Mouse (Mus musculus): Measurements from ENCODE around the gene Il21r. TPM values are rescaled to one million over a fixed set of nuclear protein-coding genes. Genes with fewer than 3 reads are reported as not detected.

Il21r gene
- total RNA-seq, 2 experiments from 2014 or later = 0.40 to 0.74 TPM

DNA sequence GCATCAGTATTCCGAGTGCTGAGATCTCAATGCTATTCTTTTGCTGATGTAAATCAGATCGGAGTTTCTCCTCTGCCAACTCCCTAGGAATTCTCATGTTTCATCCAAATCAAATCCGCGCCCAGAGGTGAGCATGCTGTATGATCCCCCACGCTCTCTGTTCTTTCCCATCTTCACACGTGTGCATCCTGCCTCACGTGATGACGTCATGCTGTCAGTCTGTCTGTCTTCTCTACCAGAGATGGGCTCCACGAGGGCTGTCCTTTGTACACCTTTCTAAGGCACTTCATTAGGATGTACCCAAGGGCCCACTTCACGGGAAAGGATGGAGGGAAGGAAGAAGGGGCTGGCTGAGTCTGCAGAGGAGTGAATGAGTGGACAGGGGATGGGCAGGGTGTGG lies 3.1 kb upstream of the Il21r start:
- DNase-seq (ENCODE audit: low spot score in 2 of 2) = no peak

DNA sequence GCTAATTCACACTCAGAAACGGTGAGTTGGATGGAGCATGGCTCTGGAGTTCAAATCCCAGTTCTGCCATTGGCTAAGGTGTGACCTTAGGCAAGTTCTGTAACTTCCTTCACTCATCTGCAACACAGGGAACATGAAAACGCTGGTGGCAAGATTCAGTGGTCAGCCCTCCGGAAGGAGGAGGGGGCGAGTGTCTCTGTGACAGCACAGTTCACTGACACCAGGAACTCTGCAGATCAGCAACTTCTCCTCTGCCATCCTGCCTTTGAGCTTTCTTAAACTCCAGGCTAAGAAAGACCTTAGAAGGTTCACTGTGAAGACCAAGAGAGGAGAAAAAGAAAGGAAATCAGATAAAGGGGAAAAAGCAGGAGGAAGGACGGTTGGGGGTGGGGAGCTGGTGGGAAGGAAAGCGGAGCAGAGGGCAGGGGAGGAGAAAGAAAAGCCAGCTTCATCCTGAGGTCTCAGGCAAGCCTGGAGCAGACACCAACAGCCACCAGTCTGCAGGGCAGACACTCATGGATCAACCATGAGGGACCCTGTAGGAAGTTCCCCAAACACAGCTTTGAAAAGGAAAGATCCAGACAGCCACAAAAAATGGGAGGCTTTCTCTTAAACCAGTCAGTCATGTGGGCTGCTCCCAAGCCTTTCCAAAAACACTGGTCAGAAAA lies 2.5 kb upstream of the Il21r start:
- no peak for DNase-seq (ENCODE audit: low spot score in 2 of 2)

DNA sequence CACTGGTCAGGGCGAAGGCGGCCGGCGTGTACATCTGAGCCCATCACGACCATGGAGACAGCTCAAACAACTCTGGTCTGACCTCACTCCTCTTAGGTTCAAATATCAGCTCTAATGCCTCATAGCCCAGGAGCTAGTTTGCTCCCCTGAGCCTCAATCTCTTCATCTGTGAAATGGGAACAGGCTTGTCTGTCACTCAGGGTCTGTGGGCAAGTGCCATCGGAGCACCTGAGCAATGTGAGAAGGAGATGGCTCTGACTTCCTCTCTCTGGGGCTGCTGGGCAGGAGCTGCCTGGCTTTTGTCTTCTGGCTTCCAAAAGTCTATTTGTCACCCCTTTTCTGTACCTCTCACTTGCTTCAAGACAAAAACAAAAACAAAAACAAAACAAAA lies 2.0 kb upstream of the Il21r start:
- DNase-seq (ENCODE audit: low spot score in 2 of 2) = no peak

DNA sequence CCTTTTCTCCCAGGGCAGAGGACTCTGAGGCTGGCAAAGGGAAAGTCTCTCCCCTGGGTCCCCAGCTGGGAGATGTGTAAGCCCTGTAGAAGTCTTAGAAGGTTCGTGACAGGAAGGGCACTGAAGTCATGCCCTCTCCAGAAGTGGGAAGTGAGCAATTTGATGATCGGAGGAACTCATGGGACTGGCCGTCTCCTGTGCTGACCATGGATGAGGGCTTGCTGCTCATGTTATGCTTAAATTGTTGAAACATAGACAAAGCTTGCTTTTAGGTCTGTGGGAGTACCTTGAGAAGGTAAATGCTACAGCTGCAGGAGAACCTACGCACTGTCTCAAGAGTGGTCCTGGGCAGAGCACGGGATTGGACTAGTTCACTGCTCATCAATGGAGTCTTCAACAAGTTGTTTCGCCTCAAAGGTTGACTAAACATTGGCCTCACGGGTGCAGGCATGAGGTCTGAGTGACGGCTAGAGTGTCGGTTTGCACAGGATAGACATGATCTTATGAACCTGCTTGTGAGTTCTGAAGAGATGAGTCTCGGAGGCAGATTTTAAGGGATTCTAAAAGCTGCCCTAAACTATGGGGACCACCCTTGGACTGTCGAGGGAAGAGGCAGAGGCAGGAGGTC lies 1.3 kb upstream of the Il21r start:
- no peak for DNase-seq (ENCODE audit: low spot score in 2 of 2)

DNA sequence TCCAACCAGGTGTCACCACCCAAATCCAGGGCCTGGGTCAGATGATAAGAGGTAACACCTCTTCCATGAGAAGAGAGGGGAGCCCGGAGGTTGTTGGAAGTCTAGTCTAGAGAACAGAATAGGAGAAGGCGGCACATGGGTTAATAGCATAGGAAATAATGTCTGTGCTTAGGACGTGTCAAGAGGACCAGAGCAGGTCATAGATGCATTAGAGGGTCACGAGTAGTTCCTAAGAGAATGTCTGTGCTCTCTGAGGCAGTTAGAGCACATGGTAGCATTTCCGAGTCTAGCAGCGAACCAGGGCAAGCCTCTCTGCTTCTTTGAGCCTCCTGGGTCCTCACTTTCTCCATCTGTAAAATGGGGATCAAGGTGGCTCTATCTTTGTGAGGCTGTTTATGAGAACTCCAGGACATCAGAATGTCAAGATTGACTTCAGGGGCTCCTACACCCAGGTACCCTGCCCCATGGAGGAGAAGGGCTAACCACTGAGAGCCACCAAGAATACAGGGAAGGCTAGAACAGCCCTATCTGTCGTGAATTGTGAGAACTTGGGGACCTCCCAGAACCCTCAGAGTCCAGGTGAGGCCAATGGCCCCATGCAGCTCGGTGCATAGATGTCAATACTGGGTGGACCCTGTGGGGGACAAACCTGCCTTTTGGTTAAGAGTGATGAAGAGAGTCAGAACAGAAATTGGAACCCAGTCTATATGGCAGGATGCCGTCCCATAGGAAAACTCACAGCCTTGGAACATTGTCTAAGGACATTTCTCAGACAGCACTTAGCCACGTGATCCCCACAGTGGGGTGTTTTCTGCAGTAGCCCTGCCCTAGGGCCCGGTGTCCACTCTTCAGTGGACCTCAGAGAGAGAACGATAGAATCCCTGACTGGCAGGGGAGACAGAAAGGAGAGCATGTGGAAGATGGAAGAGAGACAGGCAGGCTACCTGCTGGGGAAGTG lies 1.4 kb downstream of the Il21r start:
- no peak for DNase-seq (ENCODE audit: low spot score in 2 of 2)

DNA sequence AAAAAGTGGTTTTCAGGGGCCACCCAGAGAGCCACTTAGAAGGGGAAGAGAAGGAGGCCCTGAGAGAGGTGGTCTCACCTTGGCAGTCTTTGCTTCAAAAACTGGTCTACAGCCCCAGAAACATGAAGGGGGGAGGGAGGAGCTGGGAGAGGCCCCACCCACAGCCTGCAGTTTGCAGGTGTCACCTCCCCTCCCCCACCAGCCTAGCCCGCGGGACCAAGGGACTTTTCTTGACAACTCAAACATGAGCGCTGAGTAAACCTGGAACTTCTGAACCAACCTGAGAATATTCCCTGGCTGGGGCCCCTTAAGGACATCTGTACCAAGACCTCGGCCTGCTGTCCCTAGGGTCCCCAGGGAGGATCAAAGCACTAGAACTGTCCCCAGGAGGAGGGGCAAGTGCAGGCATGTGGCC lies 2.5 kb downstream of the Il21r start:
- no peak for DNase-seq (ENCODE audit: low spot score in 2 of 2)

DNA sequence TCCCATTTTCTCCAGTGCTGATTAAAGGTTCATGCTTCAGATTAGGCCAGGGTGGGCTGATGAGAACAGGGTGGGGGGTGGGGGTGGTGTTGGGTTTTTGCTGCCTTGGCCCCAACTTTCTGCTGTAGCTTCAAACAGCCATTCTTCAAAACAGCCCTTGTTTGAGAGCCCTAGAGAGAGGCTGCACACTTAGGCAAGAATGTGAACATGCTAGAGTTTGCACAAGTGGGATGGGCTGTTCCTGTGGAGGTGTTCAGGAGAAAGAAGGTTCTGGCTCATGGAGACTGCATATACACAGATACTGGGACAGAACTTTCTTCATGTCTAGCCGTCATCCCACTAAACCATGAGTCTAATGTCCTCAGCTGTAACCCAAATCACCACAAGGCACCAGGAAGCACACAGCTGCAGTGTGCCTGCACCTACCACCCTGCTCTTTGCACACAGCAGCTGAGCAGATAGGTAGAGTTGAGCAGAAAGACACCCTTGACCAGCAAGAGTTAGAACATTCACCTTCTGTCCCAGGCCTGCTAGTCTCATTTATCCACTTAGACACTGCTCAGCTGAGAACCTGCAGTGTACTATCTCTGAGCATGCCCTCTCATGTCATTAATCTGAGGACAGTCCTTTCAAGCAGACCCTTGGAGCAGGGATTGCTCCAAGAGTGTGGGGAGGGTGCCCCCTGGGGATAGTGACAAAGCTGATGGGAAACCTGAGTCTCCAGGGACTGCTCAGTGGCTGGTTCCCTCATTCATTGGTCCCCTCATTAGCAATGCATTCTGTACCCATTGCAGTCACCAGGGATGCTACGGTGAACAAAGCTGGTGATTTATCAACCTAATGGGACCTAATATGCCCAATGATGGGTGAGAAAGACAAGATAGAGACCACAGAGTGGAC lies 3.3 kb downstream of the Il21r start:
- DNase-seq (ENCODE audit: low spot score in 2 of 2) = no peak

DNA sequence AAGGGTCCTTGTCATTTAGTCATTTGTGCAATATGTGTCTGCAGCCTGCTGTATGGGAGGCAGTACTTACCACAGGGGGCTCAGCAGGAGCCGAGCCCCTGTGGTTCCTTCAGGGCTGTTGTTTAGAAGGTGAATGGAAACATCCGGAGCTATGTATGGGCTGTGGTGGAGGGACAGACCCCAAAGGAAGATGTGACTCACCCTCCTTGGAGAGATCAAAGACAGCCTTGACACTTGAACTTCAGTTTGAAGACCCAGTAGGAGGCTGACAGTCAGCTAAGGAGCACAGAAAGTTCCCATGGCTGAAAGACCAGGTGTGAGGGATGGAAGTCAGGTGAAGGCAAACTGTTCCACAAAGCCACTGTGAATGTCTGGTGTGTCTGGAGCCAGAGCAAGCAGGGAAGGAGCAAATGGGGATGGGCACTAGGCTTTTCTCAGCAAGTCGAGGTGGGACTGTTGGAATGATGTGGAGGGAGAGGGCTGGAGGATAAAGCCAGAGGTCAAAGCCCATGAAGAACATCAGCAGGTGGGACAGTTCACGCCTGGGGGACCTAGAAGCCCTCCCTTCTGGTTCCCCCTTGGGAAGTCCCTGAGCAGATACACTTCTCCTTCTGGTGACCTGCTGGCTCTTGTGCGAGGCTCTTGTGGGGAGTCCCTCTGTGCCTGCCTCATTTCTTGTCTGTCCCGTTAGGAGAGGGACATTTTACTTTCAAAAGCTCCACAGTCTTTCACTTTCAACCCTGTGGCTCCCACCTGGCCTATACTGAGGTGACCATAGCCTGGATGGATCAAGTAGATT lies 4.4 kb downstream of the Il21r start:
- DNase-seq (ENCODE audit: low spot score in 2 of 2) = no peak

DNA sequence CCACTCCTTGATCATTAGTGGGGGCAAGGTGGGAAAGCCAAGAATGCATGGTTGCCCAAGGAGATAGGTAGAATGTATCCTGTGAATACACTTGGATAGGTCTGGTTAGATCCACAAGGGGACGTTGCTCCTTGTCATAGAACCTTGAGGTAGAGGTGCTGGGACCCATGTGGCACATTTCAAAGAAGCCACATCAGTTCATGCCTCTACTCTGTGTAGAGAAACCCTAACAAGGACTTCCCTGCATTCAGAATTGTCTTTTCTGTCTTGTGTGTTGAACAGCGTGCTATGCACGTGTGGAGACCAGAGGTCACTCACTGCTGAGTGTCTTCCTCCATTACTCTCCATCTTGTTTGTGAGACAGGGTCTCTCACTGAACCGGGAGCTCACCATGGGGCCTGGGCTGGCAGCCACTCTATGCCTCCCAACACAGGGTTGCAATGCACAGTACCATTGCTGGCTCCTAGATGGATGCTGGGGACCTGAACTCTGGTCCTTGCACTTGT lies 5.0 kb downstream of the Il21r start:
- DNase-seq (ENCODE audit: low spot score in 2 of 2) = no peak

DNA sequence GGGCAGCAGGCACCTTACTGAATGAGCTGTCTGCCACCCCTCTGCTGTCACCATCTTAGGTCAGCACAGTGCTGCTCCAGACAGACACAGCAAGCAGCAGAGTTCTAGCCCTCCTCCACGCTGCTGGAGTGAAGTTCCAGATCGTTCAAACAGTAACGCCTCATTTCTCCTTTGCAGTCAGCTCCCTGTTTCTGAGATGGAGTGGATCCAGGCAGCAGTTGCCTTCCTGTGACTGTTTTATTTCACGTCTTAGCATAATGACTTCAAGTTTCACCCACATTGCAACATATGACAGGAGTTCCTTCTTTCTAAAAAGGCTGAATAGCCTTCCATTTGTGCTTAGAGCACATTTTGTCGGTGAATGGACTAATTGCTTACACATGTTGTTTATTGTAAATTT lies 10.3 kb downstream of the Il21r start:
- DNase-seq (ENCODE audit: low spot score in 2 of 2) = no peak

DNA sequence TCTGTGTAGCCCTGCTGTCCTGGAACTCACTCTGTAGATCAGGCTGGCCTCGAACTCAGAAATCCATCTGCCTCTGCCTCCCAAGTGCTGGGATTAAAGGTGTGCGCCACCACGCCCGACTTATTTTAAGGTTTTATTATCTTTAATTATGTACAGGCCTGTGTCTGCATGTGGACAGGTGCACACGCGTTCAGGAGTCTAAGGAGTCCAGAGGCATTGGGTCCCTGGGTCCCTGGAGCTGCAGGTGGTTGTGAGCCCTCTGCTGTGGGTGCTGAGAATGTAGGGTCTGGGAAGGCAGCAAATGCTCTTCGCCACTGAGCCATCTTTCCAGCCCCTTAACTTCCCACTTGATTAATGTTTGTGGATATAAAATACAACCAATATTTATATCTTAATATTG lies 12.2 kb downstream of the Il21r start:
- no peak for DNase-seq (ENCODE audit: low spot score in 2 of 2)

DNA sequence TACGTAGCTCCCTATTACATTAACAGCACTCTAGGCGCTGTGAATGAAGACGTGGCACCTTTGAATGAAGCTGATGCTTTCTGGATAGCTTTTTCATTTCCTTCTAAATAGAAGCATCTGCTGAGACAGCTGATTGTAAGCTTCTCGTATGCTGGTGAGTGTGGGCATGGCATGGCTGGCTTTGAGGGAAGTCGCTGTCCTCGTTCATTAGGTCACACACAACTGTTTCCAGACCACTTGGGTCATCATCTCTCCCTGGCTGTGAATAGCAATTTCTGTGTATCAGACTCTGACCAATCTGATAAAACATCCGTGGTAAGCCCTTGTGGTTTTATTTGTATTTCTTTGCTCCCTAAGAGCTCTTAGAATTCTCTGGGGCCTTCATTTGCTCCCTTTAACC lies 14.8 kb downstream of the Il21r start:
- no peak for DNase-seq (ENCODE audit: low spot score in 2 of 2)

DNA sequence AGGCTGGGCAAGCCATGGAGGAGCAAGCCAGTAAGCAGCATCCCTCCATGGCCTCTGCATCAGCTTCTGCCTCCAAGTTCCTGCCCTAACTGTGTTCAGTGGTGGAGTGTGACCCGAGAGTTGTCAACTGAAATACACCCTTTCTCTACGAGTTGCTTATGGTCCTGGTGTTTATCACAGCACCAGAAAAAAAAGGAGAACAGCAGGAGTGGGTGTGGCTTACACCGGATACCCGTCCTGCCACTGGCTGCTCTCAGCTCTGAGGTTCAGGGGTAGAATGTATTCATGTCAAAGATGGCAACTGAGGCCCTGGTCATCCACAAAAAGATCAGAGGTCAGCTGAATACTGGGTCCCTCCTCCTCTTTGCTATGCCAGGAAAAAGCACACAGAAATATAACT lies 16.8 kb downstream of the Il21r start:
- no peak for DNase-seq (ENCODE audit: low spot score in 2 of 2)

DNA sequence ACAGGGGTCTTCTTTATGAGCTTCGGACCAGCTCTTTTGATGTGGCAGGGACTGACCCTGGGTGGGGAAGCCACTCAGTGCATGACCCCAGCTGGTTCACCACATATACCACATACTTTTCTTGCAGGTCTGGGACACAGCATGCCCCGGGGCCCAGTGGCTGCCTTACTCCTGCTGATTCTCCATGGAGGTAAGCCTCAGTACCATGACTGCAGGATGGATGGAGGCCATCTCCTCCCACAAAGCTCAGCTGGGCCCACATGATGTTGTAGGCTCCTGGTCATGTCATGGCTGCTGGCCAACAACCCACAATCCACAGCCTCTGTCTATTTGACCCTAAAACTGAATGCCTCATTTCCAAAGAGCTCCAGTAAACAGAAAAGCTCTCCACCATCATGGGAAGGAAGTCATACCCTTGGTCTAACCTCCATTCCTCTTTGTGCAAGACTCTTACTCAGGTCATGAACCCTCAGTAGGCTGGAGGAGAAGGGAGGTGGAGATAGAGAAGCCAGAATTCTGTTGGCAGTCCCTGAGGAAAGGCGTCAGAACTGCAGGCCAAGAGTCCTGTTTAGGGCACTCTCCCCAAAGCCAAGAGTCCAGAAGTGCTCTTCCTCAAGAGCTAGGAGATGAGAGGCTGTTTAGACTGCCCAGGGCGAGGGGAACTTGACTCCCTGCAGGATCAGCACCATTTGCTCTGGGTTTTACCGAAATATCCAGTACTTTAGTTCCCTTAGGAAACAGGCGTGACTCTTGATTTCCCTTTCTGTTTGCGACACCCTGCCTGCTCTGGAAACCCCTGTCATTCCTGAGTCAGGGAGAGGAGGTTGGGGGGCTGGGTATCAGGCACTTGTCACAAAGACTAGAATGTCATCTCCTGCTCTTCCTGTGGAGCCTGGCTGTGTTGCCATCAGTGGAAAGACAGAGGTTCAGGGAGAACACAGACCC lies 19.8 kb downstream of the Il21r start:
- no peak for DNase-seq (ENCODE audit: low spot score in 2 of 2)

DNA sequence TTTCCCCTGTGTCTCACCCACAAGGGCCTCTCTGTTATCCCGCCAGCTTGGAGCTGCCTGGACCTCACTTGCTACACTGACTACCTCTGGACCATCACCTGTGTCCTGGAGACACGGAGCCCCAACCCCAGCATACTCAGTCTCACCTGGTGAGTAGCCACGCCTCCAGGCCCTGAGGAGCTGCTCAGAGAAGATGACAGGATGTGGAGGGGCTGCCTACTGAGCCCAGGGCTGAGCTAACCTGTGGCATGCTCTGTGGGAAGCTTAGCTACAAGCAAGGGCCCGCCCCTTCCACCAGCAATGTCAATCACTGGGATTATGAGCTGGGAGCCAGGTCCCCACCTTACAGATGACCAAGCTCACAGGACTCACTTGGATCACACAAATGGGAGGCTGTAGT lies 22.0 kb downstream of the Il21r start:
- no peak for DNase-seq (ENCODE audit: low spot score in 2 of 2)

DNA sequence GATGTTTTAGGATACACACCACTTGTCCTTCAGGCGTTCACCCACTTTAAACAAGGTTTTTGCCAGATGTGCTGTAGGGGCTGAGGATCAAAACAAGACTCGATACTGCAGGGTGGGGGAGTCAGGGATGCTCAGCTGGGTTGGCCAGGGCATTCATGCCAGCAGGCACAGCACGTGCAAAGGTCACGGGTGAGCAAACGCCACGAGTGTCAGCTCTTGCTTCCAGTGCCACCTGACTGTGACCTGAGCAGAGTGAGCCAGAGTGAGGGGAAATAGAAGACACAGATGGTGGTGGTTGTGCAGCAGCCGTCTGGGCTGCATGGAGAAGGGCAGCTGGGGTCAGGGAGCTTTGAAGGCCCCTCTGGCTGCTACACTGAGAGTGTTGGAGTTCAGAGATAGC lies 22.6 kb downstream of the Il21r start:
- no peak for DNase-seq (ENCODE audit: low spot score in 2 of 2)

DNA sequence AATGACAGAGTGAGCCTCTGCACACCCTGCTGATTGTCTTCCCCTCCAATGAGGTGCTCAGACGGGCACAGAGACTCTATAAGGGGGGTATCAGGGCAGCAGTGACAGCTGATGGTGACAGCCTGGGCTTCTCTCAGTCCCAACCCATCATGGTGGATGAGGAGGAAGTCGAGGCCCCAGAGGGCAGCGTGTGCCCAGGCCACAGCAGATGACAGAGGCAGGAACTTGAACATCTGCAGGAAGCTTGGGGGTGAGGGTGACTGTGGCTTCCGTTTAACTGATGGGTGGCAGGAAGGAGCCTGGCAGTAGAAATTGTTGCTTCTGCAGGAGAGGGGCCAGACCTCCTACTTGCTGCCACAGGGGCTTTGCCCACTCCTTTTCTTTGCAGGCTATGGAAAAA lies 27.1 kb downstream of the Il21r start:
- no peak for DNase-seq (ENCODE audit: low spot score in 2 of 2)

DNA sequence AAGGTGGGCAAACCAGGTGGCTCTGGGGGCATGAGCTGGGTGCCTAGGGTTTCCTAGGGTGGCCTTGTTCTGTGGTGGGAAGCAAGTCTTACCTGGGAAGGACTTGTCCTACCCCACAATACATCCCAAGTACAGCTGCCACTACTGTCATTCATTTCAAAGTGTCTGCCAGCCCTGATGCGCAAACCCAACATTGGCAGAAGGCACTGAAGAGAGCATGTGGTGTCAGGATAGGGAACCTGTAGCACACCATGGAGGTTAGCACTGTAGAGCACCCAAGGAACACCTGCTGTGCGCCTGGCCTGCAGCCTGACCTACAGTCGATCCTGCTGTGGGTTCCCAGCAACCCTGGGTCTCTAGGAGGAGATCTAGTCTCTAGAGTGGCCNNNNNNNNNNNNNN lies 27.8 kb downstream of the Il21r start:
- DNase-seq (ENCODE audit: low spot score in 2 of 2) = no peak

Data from adrenal gland, adult 18-20 months (tissue).